Mouse (Mus musculus) T-helper 2 cell (primary cell): ENCODE measurements around the gene Zfp385a.

Experiments
- in situ Hi-C: fragments of 300-600 bp; cut with MboI, MseI; formaldehyde crosslinking; loops from one replicate; pipeline ENCODE4 v1.15.1; 2025; ENCODE audit warnings: high pct_unique_total_duplicates

Zfp385a gene

DNA sequence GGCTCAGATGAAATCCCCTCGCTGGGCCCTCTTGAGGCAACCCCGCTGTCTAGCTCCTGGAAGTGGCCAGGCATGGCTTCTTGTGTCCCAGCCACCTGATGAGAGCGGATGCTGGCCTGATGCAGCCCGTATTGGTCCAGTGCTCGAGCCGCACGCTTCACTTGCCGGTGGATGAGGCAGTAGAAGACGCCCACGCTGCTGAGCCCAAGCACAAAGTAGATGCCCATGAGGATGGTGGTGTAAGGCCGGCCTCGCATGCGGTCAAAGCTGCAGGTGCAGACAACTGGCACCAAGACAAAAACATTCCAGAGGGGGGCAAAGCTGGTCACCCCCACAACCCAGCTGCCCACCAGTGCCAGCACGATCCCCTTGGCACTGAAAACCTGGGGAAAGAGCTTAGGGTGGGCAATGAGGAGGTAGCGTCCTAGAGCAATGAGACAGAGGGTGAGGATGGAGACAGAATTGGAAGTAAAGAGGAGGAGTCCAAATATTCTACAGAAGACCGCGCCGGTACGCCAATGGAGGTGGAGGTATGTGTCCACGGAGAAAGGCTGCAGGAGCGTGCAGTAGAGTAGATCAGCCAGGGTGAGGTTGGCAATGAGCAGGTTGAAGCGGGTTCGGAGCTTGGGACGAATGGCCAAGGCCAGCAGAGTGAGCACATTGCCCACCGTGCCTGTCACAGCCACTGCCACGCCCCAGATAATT is 30.9 kb downstream of the Zfp385a start:
- in situ Hi-C loops: loop anchor here (25.0 kb wide), 1 partner anchor 322 kb away; the partner anchor contains the start of genes Hoxc6, Hoxc8 and Hoxc9

- in situ Hi-C loops: loop anchor here (25.0 kb wide), 1 partner anchor 321 kb away; the partner anchor contains the start of genes Hoxc6, Hoxc8 and Hoxc9
Measured at GRCm38 (mm10) chr15:103308056-103308875, 31.6 kb downstream of the Zfp385a start.

DNA sequence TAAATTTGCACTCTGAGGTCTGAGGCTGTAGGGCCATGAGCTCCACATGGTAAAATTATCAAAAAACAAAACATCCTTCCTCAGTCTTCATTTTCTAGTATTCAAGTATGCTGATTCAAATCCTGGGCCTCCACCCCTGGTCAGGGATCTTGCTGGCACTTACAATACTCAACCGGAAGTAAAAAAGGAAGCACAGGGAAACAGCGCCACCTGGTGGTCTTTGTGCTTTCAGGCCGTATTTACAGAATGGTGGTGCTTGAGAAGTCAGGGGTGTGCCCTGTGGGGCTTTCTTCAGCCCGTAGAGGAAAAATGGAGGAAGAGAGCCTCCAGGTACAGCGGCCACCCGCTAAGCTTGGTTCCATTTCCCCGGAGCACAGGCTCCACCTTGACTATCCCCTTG is 32.8 kb downstream of the Zfp385a start:
- in situ Hi-C loops: loop anchor here (25.0 kb wide), 1 partner anchor 320 kb away; the partner anchor contains the start of genes Hoxc6, Hoxc8 and Hoxc9

GRCm38 (mm10) chr15:103305792-103306645 is 33.9 kb downstream of the Zfp385a start:
- in situ Hi-C loops: loop anchor here (25.0 kb wide), 1 partner anchor 319 kb away; the partner anchor contains the start of genes Hoxc6, Hoxc8 and Hoxc9

DNA sequence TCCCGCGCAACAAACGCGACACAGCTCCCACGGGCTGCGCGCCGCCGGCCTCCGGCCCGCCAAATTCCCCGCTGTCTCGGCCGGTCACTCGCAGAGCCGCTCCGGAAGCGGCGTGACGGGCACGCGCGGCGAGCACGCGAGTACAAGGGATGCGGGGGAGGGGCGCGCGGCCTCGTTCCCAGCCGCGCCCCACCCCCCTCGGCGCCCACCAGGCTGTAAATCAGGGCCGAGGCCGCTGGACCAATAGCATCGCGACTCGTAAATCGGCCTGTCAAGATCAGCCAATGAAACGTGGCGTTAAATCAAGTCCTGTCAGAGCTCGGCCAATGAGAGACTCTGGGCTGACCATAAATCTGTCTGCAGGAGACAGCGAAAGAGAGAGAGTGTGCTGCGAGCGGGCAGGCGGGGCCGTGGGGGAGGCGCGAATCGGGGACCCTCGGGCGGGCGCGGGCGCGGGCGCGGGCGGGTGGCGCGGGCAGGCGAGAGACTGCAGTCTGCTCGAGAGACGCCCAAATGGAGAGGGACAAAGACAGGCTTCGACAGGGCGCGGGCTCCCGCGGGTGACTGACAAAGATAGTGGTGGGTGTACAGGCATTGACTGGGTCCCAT is 34.7 kb downstream of the Zfp385a start:
- in situ Hi-C loops: loop anchor here (25.0 kb wide), 1 partner anchor 318 kb away; the partner anchor contains the start of genes Hoxc6, Hoxc8 and Hoxc9

DNA sequence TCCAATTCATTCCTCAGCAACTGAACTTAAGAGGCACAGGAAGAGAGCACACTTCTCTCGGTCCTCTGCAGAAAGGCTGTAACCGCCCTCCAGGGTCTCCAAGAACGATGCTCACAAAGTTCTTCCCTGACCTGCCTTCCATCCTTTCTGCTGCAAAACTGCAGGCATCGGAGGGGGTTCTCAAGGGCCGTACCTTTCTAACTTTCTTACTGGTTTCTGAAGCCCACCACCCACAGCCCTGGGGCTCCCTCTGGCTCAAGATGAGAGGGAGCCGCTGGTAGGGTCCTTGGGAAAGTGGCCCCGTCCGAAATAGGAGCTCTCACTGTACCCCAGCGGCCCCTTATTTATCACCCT is 35.3 kb downstream of the Zfp385a start:
- in situ Hi-C loops: loop anchor here (25.0 kb wide), 1 partner anchor 317 kb away; the partner anchor contains the start of genes Hoxc6, Hoxc8 and Hoxc9

DNA sequence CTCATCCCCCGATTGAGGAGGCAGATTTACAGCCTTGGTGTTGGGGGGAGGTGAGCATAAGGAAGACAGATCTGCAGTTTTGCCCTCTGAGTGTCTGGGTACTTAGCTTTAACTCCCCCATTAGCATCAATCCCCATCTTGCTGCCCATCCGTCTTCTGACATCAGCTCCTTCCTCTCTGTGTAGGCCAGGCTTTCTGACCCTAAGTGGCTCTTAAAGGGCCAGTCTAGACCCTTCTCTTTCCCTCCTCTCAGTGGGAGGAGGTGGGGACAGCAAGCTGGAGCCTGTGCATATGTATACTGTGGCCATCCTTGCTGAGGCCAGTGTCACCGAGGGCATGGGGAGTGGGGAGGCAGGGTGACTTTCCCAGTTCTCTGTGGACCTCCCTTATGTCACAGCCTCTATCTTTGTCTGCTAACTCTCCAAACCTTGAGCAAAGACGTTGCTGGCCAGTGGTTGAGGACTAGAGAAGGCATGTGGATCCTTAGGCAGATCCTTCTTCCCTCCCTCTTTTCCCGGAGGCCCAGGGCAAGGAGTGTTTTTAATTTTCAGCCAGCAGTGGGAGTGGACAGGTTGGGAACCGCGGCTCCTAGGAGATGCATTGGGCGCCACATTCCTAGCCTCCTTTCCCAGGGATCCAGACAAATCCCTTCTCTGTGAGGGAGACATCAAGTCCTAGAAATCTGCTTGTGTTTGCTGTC is 35.8 kb downstream of the Zfp385a start:
- in situ Hi-C loops: loop anchor here (25.0 kb wide), 1 partner anchor 317 kb away; the partner anchor contains the start of genes Hoxc6, Hoxc8 and Hoxc9

- in situ Hi-C loops: loop anchor here (25.0 kb wide), 1 partner anchor 315 kb away; the partner anchor contains the start of genes Hoxc6, Hoxc8 and Hoxc9
Measured at GRCm38 (mm10) chr15:103302341-103303021, 37.4 kb downstream of the Zfp385a start.

- in situ Hi-C loops: loop anchor here (25.0 kb wide), 1 partner anchor 314 kb away; the partner anchor contains the start of genes Hoxc6, Hoxc8 and Hoxc9
Measured at GRCm38 (mm10) chr15:103301547-103302340, 38.1 kb downstream of the Zfp385a start.

- in situ Hi-C loops: loop anchor here (25.0 kb wide), 1 partner anchor 314 kb away; the partner anchor contains the start of genes Hoxc6, Hoxc8 and Hoxc9
Measured at GRCm38 (mm10) chr15:103301046-103301445, 38.8 kb downstream of the Zfp385a start.

DNA sequence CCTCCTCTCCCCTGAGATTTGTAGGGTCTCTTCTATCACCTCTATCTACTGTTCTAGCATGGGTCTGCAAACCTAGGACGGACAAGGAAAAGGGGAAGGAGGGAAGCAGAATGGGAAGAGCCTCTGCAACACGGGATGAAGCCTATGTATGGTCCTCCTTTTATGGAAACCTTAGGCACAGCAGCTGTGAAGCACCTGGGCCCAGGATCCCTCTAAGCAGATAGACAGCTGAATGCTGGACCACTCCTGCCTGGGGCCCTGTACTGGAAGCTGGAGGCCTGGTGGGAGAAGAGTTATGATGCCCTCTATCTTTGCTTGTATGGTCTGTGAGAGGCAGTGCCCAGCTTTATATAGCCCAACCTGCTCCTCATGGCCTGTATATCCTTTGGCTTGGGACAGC is 39.3 kb downstream of the Zfp385a start:
- in situ Hi-C loops: loop anchor here (25.0 kb wide), 1 partner anchor 313 kb away; the partner anchor contains the start of genes Hoxc6, Hoxc8 and Hoxc9

- in situ Hi-C loops: loop anchor here (25.0 kb wide), 1 partner anchor 313 kb away; the partner anchor contains the start of genes Hoxc6, Hoxc8 and Hoxc9
Measured at GRCm38 (mm10) chr15:103300067-103300471, 39.8 kb downstream of the Zfp385a start.

DNA sequence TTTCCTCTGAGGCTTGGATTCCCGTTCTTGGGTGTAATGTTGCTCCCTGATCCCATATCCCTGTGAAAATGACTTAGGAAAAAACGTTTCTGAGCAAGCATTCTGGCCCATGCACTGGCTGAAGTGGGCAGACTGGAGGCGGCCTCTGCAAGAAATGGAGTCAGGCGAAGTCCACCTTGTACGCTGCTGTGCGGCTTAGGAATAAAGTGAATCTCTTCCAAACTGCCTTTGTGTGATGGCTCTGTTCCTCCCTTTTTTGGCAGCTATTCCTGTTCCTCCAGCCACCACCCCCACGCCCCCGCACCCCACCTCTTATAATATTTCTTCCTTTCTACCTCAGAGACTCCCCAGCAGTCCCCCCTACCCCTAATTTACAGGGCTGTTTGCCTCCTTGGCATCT is 40.2 kb downstream of the Zfp385a start:
- in situ Hi-C loops: loop anchor here (5.0 to 25.0 kb wide), 3 partner anchors 53 to 312 kb away; partner anchors contain the start of genes Hoxc6, Hoxc8 and Hoxc9

GRCm38 (mm10) chr15:103298861-103299616 is 40.9 kb downstream of the Zfp385a start:
- in situ Hi-C loops: loop anchor here (5.0 kb wide), 2 partner anchors 53 to 92 kb away; no protein-coding TSS in a partner anchor

DNA sequence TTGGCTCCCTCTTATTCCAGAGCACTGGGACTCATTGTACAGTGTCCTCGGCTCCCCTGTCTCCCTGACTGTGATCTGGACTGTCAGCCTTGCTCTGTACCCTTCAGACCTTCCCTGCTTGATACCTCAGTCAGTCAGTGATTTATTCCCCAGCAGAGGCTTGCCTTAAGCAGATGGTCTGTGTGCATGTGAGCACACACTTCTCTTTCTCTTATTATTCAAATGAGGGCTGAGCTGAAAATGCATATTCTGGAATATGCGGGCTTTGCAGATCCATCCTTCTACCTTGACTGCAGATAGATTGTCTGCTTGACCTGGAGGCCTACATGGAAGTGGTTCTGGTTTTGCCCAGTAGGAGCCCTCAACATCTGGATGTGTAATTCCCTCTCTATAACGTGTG is 41.9 kb downstream of the Zfp385a start:
- in situ Hi-C loops: loop anchor here (5.0 kb wide), 2 partner anchors 54 to 91 kb away; no protein-coding TSS in a partner anchor

GRCm38 (mm10) chr15:103297313-103297712 is 42.6 kb downstream of the Zfp385a start:
- in situ Hi-C loops: loop anchor here (5.0 kb wide), 2 partner anchors 55 to 90 kb away; no protein-coding TSS in a partner anchor

GRCm38 (mm10) chr15:103295851-103296250 is 44.0 kb downstream of the Zfp385a start:
- in situ Hi-C loops: loop anchor here (5.0 kb wide), 2 partner anchors 56 to 89 kb away; no protein-coding TSS in a partner anchor
